Mouse (Mus musculus): ENCODE data around the gene Zfp536. TPM values are rescaled to one million over a fixed set of nuclear protein-coding genes. Genes with fewer than 3 reads are reported as not detected.

The Zfp536 gene
- polyA plus RNA-seq, 1 experiment from 2014 or later, result 2.0 TPM

DNA sequence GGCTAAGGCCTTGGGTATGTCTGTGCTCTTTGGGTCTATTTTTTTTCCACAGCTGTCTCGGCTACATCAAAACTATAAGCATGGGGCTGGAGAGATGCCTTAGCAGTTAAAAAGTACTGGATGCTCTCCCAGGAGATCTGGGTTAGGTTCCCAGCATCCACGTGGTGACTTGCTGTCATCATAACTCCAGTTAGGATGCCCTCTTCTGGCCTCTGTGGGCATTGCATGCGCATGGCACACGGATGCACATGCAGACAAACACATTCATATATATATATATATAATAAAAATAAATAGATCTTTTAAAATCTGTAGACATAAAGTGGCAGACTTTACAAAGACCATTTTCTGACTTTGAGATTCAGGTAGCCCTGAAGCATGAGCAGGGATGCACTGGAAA, 290.9 kb downstream of the Zfp536 start:
- Histone ChIP-seq H3K36me3 (no peaks in the 10 kb centered on the region), H3K4me1 (no peaks in the 10 kb centered on the region), H3K27ac (no peak overlapping the region), H3K27me3 (ENCODE audit: insufficient read depth, poor library complexity, severe bottlenecking) (0 out of 2 replicates have a peak, but pooled peaks cover 3% of the 10 kb centered on the region), H3K4me3 (no peak overlapping the region), H3K9me3 (no peaks in the 10 kb centered on the region)
- 71% methylated on average over 4 of the region's 4 CpGs for WGBS
- no peak for DNase-seq (ENCODE audit: low spot score)

GRCm38 (mm10) chr7:37481165-37481564, 292.3 kb downstream of the Zfp536 start:
- WGBS, result 86% methylated on average over 6 of the region's 6 CpGs
- Histone ChIP-seq H3K36me3 (no peaks in the 10 kb centered on the region), H3K27me3 (ENCODE audit: insufficient read depth, poor library complexity, severe bottlenecking) (0 out of 2 replicates have a peak, but pooled peaks cover 3% of the 10 kb centered on the region), H3K27ac (no peak overlapping the region), H3K4me1 (no peaks in the 10 kb centered on the region), H3K4me3 (no peak overlapping the region), H3K9me3 (no peaks in the 10 kb centered on the region)
- DNase-seq (ENCODE audit: low spot score), result no peak

- H3K27me3 ChIP-seq (ENCODE audit: insufficient read depth, poor library complexity, severe bottlenecking), result no peaks in the 10 kb centered on the region
- WGBS, result 84% methylated on average over 5 of the region's 5 CpGs
- H3K27ac ChIP-seq, result no peak overlapping the region
- H3K4me3 ChIP-seq, result no peak overlapping the region
- H3K4me1 ChIP-seq, result no peaks in the 10 kb centered on the region
- DNase-seq (ENCODE audit: low spot score), result no peak
- no peaks in the 10 kb centered on the region for H3K36me3 ChIP-seq
- no peaks in the 10 kb centered on the region for H3K9me3 ChIP-seq
These were observed 296.1 kb downstream of the Zfp536 start for GRCm38 (mm10) chr7:37477309-37477708.

GRCm38 (mm10) chr7:37475485-37475884, 298.0 kb downstream of the Zfp536 start:
- 61% methylated on average over 2 of the region's 2 CpGs for WGBS
- DNase-seq (ENCODE audit: low spot score), result peak; percentile 55
- no peak overlapping the region for H3K27ac ChIP-seq

GRCm38 (mm10) chr7:37474284-37474683, 299.2 kb downstream of the Zfp536 start:
- H3K9me3 ChIP-seq, result no peaks in the 10 kb centered on the region
- no peaks in the 10 kb centered on the region for H3K36me3 ChIP-seq
- WGBS, result 51% methylated on average over 8 of the region's 8 CpGs
- no peak overlapping the region for H3K4me3 ChIP-seq
- H3K4me1 ChIP-seq, result no peaks in the 10 kb centered on the region
- DNase-seq (ENCODE audit: low spot score), result peak; percentile 45
- H3K27me3 ChIP-seq (ENCODE audit: insufficient read depth, poor library complexity, severe bottlenecking), result no peaks in the 10 kb centered on the region
- H3K27ac ChIP-seq, result no peak overlapping the region

More at GRCm38 (mm10) chr7:37475485-37475884, 298.0 kb downstream of the Zfp536 start:
- Histone ChIP-seq H3K36me3 (no peaks in the 10 kb centered on the region), H3K4me1 (no peaks in the 10 kb centered on the region), H3K9me3 (no peaks in the 10 kb centered on the region), H3K4me3 (no peak overlapping the region), H3K27me3 (ENCODE audit: insufficient read depth, poor library complexity, severe bottlenecking) (no peaks in the 10 kb centered on the region)

GRCm38 (mm10) chr7:37473311-37474084, 299.9 kb downstream of the Zfp536 start:
- H3K4me1 ChIP-seq, result no peaks in the 10 kb centered on the region
- H3K27me3 ChIP-seq (ENCODE audit: insufficient read depth, poor library complexity, severe bottlenecking), result no peaks in the 10 kb centered on the region
- 60% methylated on average over 24 of the region's 24 CpGs for WGBS
- H3K36me3 ChIP-seq, result no peaks in the 10 kb centered on the region
- H3K9me3 ChIP-seq, result no peaks in the 10 kb centered on the region
- H3K4me3 ChIP-seq, result no peak overlapping the region
- no peak overlapping the region for H3K27ac ChIP-seq
- DNase-seq (ENCODE audit: low spot score), result peak; percentile 56

- no peaks in the 10 kb centered on the region for H3K36me3 ChIP-seq
- WGBS, result 61% methylated on average over 8 of the region's 8 CpGs
- no peak for DNase-seq (ENCODE audit: low spot score)
- H3K27me3 ChIP-seq (ENCODE audit: insufficient read depth, poor library complexity, severe bottlenecking), result no peaks in the 10 kb centered on the region
- no peak overlapping the region for H3K4me3 ChIP-seq
- H3K9me3 ChIP-seq, result no peaks in the 10 kb centered on the region
- no peak overlapping the region for H3K27ac ChIP-seq
- peaks cover 2% of the 10 kb centered on the region for H3K4me1 ChIP-seq
These were observed 301.7 kb downstream of the Zfp536 start for GRCm38 (mm10) chr7:37471726-37472125.

GRCm38 (mm10) chr7:37466477-37467243, 306.8 kb downstream of the Zfp536 start:
- H3K27me3 ChIP-seq (ENCODE audit: insufficient read depth, poor library complexity, severe bottlenecking), result 0 out of 2 replicates have a peak, but pooled peaks cover 7% of the 10 kb centered on the region
- H3K27ac ChIP-seq, result no peak overlapping the region
- H3K9me3 ChIP-seq, result no peaks in the 10 kb centered on the region
- H3K4me1 ChIP-seq, result peaks cover 17% of the 10 kb centered on the region
- H3K36me3 ChIP-seq, result no peaks in the 10 kb centered on the region
- DNase-seq (ENCODE audit: low spot score), result peak; percentile 79
- H3K4me3 ChIP-seq, result no peak overlapping the region
- WGBS, result 21% methylated on average over 9 of the region's 9 CpGs

DNA sequence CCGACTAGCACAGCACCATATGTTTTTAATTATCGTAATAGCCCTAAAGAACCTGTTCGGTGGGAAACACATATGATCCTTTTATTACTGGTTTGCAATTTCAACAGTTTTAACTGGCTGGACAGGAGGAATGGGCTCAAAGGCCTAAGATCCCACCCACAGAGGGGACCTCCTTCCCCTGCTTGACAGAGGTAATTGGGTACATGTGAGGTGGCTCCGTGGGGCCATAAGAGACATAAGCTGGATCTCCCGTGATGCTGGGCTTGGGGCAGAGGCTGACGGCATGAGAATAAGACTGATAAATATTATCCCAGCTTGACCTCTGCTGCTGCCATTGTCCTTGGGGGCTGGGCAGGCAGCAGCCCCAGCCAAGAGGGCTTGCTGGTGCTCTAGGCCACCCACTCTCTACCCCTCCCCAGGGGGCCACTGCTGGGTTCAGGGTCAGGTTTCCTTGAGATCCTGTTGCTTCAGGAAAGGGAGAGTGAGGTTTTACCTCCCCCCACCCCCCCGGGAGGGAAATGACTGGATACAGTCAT, 309.2 kb downstream of the Zfp536 start:
- Histone ChIP-seq H3K4me1 (peaks cover 17% of the 10 kb centered on the region), H3K27ac (no peak overlapping the region), H3K4me3 (no peak overlapping the region), H3K27me3 (ENCODE audit: insufficient read depth, poor library complexity, severe bottlenecking) (0 out of 2 replicates have a peak, but pooled peaks cover 7% of the 10 kb centered on the region), H3K9me3 (no peaks in the 10 kb centered on the region), H3K36me3 (no peaks in the 10 kb centered on the region)
- 59% methylated on average over 7 of the region's 7 CpGs for WGBS
- DNase-seq (ENCODE audit: low spot score), result no peak

- Histone ChIP-seq H3K27me3 (ENCODE audit: insufficient read depth, poor library complexity, severe bottlenecking) (no peaks in the 10 kb centered on the region), H3K4me3 (no peak overlapping the region), H3K9me3 (no peaks in the 10 kb centered on the region), H3K36me3 (no peaks in the 10 kb centered on the region), H3K27ac (no peak overlapping the region), H3K4me1 (no peaks in the 10 kb centered on the region)
- no peak for DNase-seq (ENCODE audit: low spot score)
- 75% methylated on average over 3 of the region's 3 CpGs for WGBS
These were observed 325.9 kb downstream of the Zfp536 start for GRCm38 (mm10) chr7:37447523-37447922.

DNA sequence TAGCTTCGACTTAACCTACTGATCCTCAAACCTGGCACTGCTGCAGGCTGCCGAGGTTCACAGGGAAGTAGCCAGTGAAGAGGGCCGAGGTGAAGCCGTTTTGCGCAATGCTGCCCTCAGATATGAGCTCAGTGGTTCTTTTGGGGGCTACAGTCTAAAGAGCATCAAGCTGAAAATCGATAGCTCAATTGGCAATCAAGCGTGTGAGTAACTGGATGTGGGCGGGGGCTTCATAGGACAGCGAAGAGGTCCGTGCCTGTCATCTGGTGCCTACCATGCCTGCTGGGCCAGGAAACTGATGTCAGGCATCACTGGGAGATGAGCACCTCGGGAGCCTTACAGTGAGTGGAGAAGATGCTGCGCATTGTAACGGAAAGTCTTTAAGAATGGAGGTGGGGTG, 333.5 kb downstream of the Zfp536 start:
- Histone ChIP-seq H3K9me3 (no peaks in the 10 kb centered on the region), H3K4me1 (no peaks in the 10 kb centered on the region), H3K27me3 (ENCODE audit: insufficient read depth, poor library complexity, severe bottlenecking) (no peaks in the 10 kb centered on the region), H3K4me3 (no peak overlapping the region), H3K36me3 (no peaks in the 10 kb centered on the region), H3K27ac (no peak overlapping the region)
- 81% methylated on average over 13 of the region's 13 CpGs for WGBS
- peak; percentile 17 for DNase-seq (ENCODE audit: low spot score)

DNA sequence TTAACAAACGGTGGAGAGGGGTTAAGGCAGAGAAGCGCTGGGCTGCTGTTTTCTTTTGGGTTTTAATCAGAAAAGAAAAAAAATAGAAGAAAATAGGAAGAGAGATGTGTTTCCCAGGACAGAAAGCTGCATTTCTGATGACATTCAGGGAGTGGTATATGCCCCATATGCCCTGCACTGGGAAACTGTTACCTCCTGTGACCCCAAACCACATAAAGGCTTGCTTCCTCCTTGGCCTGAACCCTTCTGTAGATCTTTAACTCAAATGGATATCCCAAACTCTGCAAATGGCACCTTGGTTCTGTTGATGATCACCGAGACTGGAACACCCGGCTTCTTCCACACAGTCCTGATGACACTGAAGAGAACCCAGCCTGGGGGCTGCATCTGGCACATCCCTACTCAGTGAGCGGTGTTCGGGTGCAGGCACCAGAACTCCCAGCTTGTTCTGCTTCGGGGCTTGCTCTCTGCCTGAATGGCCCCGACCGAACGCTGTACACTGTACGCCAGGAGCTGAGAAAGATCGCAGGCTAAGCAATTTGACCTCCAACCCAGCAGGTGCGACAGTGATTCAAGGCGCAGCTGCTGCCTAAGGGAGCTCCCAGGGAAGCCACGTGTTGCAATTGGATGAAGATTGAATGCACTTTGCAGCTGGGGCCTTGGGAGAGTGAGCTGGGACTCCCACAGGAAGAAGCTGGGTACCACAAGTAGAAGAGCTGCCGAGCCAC, 334.2 kb downstream of the Zfp536 start:
- no peaks in the 10 kb centered on the region; the same call in 1 of the 2 replicates for H3K27me3 ChIP-seq (ENCODE audit: insufficient read depth, poor library complexity, severe bottlenecking)
- no peaks in the 10 kb centered on the region for H3K4me1 ChIP-seq
- H3K27ac ChIP-seq, result no peak overlapping the region
- no peaks in the 10 kb centered on the region for H3K36me3 ChIP-seq
- DNase-seq (ENCODE audit: low spot score), result peak; percentile 64
- H3K9me3 ChIP-seq, result no peaks in the 10 kb centered on the region
- H3K4me3 ChIP-seq, result no peak overlapping the region
- 79% methylated on average over 16 of the region's 16 CpGs for WGBS

All from heart, embryonic 10.5 days (tissue).